Mouse (Mus musculus) MN1 (cell line): ENCODE measurements around the gene Nkx3-2.

Experiments used
- DNase-seq: peaks from one replicate; pipeline ENCODE4 v3.0.0-alpha.2; 2016; ENCODE audit warnings: low spot score

Gene Nkx3-2

DNA sequence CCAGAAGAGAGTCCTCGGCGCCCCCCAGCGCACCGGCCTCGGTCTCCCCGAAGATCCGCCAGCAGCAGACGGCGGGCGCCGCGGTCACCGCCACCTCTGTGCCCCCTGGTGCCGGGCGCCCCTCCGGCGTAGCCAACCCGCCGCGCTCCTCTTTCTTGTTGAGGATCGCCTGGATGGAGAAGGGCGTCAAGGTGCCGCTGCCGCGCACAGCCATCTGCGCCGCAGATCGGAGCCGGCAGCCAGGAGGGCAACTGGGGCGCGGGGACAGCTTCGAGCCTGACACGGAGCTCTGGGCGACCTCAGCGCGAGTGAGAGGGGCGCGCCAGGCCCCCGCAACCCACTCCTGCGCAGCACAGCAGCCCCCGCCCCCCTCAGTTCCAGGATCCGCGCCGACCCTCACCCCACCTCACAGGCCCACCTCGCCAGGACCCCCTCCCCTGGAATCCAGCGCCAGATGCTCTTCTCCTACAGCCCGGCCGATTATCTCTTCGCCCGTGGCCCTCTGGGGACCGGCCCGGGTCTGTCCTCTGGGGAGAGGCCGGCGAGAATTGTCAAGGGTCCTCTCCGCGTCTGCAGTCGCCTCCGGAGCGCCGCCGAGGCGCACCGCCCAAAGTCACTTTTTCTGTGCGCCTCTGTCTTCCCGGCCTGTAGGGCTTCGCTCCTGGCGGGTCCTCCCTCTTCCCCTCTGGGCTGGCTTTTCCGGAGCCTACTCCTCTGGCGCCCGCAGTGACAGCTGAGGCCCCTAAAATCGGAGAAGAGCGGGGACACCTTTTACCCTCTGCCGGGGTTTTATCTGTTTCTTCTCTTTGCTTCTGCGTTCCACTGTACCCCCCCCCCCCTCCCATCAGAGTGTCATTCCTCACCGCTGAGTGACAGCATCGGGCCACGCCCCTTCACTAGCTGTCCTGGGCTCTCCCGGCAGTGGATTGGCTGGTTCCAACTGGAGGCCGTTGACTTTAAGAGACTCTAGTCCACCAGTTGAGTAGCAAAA lies at the start of gene Nkx3-2:
Gene Nkx3-2 (minus strand): TSS at position 771 of the 991 bp plus-strand sequence.
- DNase-seq: no peak

GRCm38 (mm10) chr5:41812516-41812915 lies 48.2 kb upstream of the Nkx3-2 start:
- DNase-seq: no peak

DNA sequence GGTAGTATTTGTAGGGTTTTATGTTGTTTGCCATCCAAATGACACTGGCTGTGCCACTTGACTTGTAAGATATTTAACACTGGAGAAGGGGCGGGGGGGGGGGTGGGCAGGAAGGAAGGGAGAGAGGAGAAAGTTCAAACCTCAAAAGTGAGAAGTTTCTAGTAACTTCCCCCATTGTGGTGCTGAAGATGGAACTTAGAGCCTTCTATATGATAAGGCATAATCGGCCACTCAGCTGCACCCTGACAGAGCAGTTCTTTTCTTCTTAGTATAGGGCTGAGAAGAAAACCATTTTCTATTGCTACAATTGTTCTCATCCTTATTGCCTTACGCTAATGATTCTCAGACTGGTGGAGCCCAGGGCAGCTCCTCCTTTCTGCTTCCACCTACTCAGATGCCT lies 47.0 kb upstream of the Nkx3-2 start:
- DNase-seq: no peak

DNA sequence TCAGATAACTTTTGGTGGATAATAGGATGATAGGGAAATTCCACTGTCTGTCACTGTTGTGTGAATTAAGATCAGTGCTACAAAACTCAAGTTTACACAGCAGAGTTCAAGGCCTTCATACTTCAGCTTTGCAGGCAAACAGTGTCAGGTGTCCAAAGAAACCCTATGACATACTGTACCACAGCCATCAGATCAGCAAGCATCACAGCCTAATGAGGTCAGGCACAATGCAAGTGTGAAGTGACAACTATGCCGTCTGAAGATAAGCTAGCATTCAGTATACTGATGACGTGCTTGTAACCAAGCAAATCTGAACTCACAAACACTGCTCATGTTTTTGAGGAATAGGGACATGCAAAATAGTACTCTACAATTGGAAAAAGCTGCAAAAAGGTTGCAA lies 43.1 kb upstream of the Nkx3-2 start:
- DNase-seq: no peak

DNA sequence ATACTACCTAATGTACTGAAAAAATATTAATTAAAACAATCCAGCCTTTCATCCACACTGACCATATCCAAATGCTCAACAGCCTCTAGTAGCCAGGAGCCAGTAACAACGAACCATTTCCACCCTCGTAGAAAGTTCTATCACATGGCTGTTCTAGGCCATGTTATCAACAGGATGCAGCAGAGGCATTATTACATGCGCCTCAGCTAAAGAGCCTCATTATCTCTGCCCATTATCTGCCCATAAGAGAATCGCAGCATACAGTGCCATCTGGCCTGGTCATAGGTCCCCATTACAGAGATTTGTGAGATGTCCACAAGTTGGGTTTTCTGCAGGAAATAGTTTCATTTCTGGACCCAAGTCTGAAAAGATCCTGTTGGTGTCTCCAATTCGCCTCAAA lies 41.9 kb upstream of the Nkx3-2 start:
- no peak for DNase-seq

DNA sequence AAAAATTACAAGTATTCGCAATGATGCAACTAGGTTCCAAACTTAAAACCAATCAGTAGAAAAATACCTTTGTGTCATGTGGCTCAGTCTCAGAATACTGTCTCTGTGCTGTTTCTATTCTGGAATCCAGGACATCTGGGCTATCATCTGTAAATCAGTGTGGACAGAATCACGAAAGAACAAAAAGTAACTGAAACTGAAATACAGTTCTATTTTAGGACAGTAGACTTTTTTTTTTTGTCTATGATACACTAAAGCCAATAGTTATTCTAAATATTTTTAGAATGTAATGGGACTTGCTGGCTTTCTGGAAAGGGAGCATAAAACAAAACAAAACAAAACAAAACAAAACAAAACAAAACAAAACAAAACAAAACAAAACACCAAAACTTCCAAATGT lies 40.8 kb upstream of the Nkx3-2 start:
- DNase-seq: no peak

DNA sequence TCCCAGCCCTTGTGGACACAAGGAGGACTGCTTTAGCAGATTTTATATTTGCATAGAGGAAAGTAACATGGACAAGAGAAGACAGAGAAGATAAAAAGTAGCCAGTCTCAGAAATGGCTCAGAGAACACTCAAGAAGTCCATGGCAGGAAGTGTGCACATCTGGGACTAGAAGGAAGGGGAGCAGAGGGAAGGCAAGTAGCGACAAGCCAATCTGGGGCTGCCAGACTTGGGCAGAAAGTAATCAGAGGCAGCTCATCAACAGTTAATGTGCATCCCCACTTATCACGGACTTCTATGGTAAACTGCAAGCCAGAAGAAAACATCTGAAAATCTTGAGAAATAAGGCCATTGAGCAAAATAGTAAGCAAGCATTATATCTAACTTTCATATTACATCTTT lies 40.3 kb upstream of the Nkx3-2 start:
- DNase-seq: no peak

- no peak for DNase-seq
Measured at GRCm38 (mm10) chr5:41801622-41802021, 37.3 kb upstream of the Nkx3-2 start.

DNA sequence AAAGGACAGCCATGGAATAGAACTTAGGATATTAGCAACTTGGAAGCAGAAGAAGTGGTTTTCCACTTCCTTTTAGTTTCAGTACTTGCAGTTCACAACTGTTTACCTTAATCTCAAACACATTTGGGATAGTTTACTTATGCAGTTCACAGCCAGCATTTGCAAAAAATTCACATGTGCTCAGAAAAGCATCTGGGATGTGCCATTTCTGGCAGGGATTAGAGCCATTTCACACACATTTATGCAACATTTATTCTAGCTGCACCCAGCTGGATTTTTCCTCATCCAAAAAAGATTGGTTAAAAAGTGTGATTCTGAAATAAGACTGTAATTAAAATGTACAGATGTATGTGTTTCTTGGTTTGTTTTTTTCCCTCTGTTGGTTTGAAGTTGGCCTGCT lies 30.1 kb upstream of the Nkx3-2 start:
- DNase-seq: no peak

- DNase-seq: no peak
Measured at GRCm38 (mm10) chr5:41790517-41790916, 26.2 kb upstream of the Nkx3-2 start.

- no peak for DNase-seq
Measured at GRCm38 (mm10) chr5:41788877-41789276, 24.6 kb upstream of the Nkx3-2 start.

- no peak for DNase-seq
Measured at GRCm38 (mm10) chr5:41781890-41782289, 17.6 kb upstream of the Nkx3-2 start.

- no peak for DNase-seq
Measured at GRCm38 (mm10) chr5:41780026-41780425, 15.7 kb upstream of the Nkx3-2 start.

DNA sequence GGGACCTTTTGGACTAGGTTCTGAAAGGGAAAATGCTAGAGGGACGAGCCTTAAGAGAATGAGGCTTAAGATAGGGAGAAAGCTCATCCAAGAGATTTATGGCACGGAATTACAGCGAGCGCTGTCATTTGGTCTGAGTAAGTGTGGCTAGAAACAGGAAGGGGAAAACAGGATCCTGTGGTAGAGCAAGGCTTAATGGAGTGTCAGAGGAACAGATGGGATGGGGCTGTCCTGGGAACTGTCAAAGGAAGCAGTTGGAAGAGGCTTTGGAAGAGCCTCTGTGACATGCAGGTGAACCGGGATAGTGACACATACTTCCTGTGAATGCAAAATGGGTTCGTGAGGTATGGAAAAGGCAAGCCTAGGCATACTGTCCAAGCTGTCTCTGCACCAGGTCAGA lies 11.4 kb upstream of the Nkx3-2 start:
- no peak for DNase-seq

DNA sequence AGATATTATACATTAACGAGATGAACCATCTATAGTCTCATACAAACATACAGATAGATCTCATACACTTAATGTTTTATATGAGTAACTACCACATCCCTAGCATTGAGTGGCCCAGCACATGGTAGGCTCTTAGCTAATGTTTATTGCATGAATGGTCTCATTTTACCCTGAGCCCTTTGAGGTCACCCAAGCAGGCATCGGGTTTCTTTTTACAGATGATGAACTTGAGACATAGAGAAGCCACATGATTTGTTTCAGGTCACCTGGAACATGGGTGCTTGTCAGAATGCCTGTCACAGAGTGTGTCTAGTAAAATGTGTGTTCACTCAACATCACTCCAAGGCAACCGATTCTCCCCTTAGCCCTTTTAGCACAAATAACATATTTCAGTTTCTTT lies 11.0 kb upstream of the Nkx3-2 start:
- DNase-seq: no peak

- peak; percentile 94 for DNase-seq
Measured at GRCm38 (mm10) chr5:41768382-41769040, 4.2 kb upstream of the Nkx3-2 start.

GRCm38 (mm10) chr5:41767296-41768200 lies 3.2 kb upstream of the Nkx3-2 start:
- peak; percentile 19 for DNase-seq

- no peak for DNase-seq
Measured at GRCm38 (mm10) chr5:41766406-41767010, 2.2 kb upstream of the Nkx3-2 start.

- no peak for DNase-seq
Measured at GRCm38 (mm10) chr5:41765626-41766405, 1.5 kb upstream of the Nkx3-2 start.

GRCm38 (mm10) chr5:41762947-41763730 lies 1.2 kb downstream of the Nkx3-2 start:
- no peak for DNase-seq
